Mouse (Mus musculus): ENCODE results near the gene Tekt4.

- TF ChIP-seq POLR2A (IDR thresholded peaks at IDR 0.05; ENCODE audit: extremely low read depth, insufficient read depth, low read length) (no peak), CTCF (IDR thresholded peaks at IDR 0.05; ENCODE audit: low read depth, low read length) (no peak)
Observed at GRCm38 (mm10) chr17:25409621-25410020, 44.8 kb upstream of the Tekt4 start.

Data from liver, adult 2 months (tissue).